Mouse (Mus musculus): ENCODE measurements around the gene Snx6. TPM values are rescaled to one million over a fixed set of nuclear protein-coding genes. Genes with fewer than 3 reads are reported as not detected.

Snx6 gene
- 53.0 to 64.7 TPM (median 61.8 TPM) in 4 replicates for total RNA-seq (2023)

DNA sequence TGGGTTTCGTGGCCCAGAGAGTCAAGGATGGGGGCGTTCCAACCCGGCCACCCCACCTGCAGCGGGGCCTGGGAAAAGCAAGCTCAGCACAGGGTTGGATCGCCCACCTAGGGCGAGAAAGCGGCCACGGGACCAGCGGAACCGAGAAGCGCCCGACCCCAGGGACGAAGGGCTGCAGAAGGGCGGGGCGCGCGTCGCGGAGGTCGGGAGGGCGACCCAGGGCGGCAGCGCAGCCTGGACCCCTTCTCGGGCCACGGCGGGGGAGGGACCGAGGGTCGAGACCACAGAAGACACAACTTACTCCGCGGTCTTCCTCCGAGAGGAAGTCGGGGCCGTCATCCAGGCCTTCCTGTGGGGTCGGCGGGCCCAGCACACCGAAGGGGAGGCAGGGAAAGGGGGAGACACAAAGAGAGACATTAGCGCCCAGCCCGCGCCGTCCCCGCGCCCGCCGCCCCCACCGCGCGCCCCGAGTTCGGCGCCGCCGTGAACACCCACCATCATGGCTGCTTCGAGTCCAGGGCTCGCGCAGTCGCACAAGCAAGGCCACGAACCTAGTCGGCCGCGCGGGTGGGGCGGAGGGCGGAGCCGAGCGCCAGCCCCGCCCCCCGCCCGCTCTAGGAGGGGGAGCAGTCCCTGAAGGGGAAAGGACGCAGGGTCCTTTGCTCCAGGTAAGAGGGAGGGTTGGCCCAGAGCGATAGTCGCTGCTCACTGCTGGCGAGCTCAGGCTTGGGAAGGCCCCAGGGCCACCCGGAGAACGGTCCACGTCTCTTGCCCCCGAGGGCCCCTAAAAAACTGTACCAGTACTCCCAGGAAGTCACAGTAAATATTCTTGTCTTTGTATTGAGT is at the start of gene Snx6:
Gene Snx6, minus strand, starts transcription at position 551 of the 846 bp plus-strand sequence.

Other genes starting within 250 kb of the Snx6 start
- 29.3 to 34.1 TPM (median 30.1 TPM) in 4 replicates for gene Sptssa, start 139.1 kb downstream of the Snx6 start, total RNA-seq (2023)
- gene Eapp, start 99.8 kb downstream of the Snx6 start, total RNA-seq (2023): 38.9 to 42.4 TPM (median 41.4 TPM) in 4 replicates
- 39.2 to 60.1 TPM (median 46.1 TPM) in 4 replicates for gene Cfl2, start 67.2 kb upstream of the Snx6 start, total RNA-seq (2023)
- gene Gm20403, start 190.8 kb upstream of the Snx6 start, total RNA-seq (2023): not detected in 4 replicates
- 245 to 271 TPM (median 264 TPM) in 4 replicates for gene Baz1a, start 218.6 kb upstream of the Snx6 start, total RNA-seq (2023)